Mouse (Mus musculus) testis, adult 2 months (tissue): ENCODE data around the gene Olfml2a.

Experiments
- CTCF ChIP-seq: fragments of 200-500 bp; IDR thresholded peaks from 2 replicates; pipeline ENCODE4 v1.5.1; 2012; ENCODE audit warnings: low read depth, mild to moderate bottlenecking, inconsistent platforms, low read length, moderate library complexity; ENCODE audit not compliant: control insufficient read depth, insufficient read depth, insufficient replicate concordance
- POLR2A ChIP-seq: fragments of 200-500 bp; IDR thresholded peaks from 2 replicates; pipeline ENCODE4 v1.6.1; 2012; ENCODE audit warnings: low read depth, mild to moderate bottlenecking, inconsistent platforms, low read length, moderate library complexity; ENCODE audit not compliant: control insufficient read depth

DNA sequence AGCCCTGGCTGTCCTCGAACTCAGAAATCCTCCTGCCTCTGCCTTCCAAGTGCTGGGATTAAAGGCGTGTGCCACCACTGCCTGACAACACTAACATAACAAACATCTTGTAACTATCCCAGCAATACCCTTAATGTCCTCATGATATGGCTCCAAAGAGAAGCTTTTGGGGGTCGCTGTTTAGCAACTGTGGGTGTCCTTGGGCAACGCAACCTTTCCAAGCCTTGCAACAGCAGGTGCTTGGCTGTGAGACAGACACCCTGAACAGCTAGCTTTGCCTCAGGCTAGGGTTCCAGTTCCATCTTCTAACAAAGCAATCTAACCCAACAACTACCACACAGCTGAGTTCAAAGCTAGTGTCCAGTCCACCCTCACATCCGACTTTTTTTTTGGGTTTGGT lies 71.7 kb downstream of the Olfml2a start:
- TF ChIP-seq CTCF (no peak), POLR2A (no peak)
